Mouse (Mus musculus) midbrain, embryonic 13.5 days (tissue): ENCODE measurements around the gene Rab43. TPM values are rescaled to one million over a fixed set of nuclear protein-coding genes. Genes with fewer than 3 reads are reported as not detected.

Source experiments
- ATAC-seq: fragments of 200-750 bp; cut with Nextera tagmentation; 2 replicates; pipeline ENCODE4 v1.8.0; 2017; ENCODE audit warnings: mild to moderate bottlenecking, moderate TSS enrichment, moderate library complexity
- H3K27ac ChIP-seq: fragments of 300-500 bp; sonication (generic); 2 replicates; pipeline ENCODE4 v1.5.1; 2015; ENCODE audit warnings: inconsistent platforms, mild to moderate bottlenecking, moderate library complexity
- H3K27me3 ChIP-seq: fragments of 300-500 bp; sonication (generic); 2 replicates; pipeline ENCODE4 v1.6.1; 2015; ENCODE audit warnings: mild to moderate bottlenecking, inconsistent platforms
- H3K36me3 ChIP-seq: fragments of 300-500 bp; sonication (generic); 2 replicates; pipeline ENCODE4 v1.6.1; 2015; ENCODE audit warnings: mild to moderate bottlenecking, inconsistent platforms
- H3K4me1 ChIP-seq: fragments of 300-500 bp; sonication (generic); replicated peaks from 2 replicates; pipeline ENCODE4 v1.6.1; 2015; ENCODE audit warnings: inconsistent platforms
- H3K4me2 ChIP-seq: fragments of 300-500 bp; sonication (generic); replicated peaks from 2 replicates; pipeline ENCODE4 v1.6.1; 2015; ENCODE audit warnings: moderate library complexity, mild to moderate bottlenecking, inconsistent platforms
- H3K4me3 ChIP-seq: fragments of 300-500 bp; sonication (generic); replicated peaks from 2 replicates; pipeline ENCODE4 v1.5.1; 2015; ENCODE audit warnings: mild to moderate bottlenecking, inconsistent platforms
- H3K9ac ChIP-seq: fragments of 300-500 bp; sonication (generic); replicated peaks from 2 replicates; pipeline ENCODE4 v1.6.1; 2015; ENCODE audit warnings: mild to moderate bottlenecking, inconsistent platforms
- H3K9me3 ChIP-seq: fragments of 300-500 bp; sonication (generic); 2 replicates; pipeline ENCODE4 v1.6.1; 2016; ENCODE audit warnings: mild to moderate bottlenecking, inconsistent platforms
- WGBS: fragments of 180-500 bp; shearing (Covaris S2); methylation state at CpG from one replicate; pipeline ENCODE4 v1.1.7; 2015; 5-methylcytosine and 5-hydroxymethylcytosine counted together
- polyA plus RNA-seq: library from polyadenylated mRNA; unstranded; fragments of >200 nt; fragmentation: Nextera tagmentation; extraction: Ambion mirVana; gene quantifications from 2 replicates; pipeline ENCODE4 v1.2.1, GENCODE M21; 2015

Rab43 gene
- polyA plus RNA-seq, 1 experiment from 2014 or later: 9.6 TPM

- Histone ChIP-seq H3K27me3 (no peaks in the 10 kb centered on the region), H3K4me1 (no peaks in the 10 kb centered on the region), H3K9ac (no peak overlapping the region), H3K36me3 (0 out of 2 replicates have a peak, but pooled peaks cover 4% of the 10 kb centered on the region), H3K4me3 (no peak overlapping the region), H3K27ac (no peak overlapping the region), H3K9me3 (no peaks in the 10 kb centered on the region), H3K4me2 (no peak overlapping the region)
- no peak for ATAC-seq
- 63% methylated on average over 3 of the region's 3 CpGs for WGBS
These were observed 52.6 kb downstream of the Rab43 start for GRCm38 (mm10) chr6:87759404-87759803.

GRCm38 (mm10) chr6:87756896-87757295, 55.1 kb downstream of the Rab43 start:
- ATAC-seq: no peak
- Histone ChIP-seq H3K9me3 (no peaks in the 10 kb centered on the region), H3K27ac (no peak overlapping the region), H3K4me2 (no peak overlapping the region), H3K27me3 (no peaks in the 10 kb centered on the region), H3K4me3 (no peak overlapping the region), H3K4me1 (no peaks in the 10 kb centered on the region), H3K9ac (no peak overlapping the region), H3K36me3 (0 out of 2 replicates have a peak, but pooled peaks cover 4% of the 10 kb centered on the region)
- 93% methylated on average over 8 of the region's 8 CpGs for WGBS

- Histone ChIP-seq H3K36me3 (0 out of 2 replicates have a peak, but pooled peaks cover 4% of the 10 kb centered on the region), H3K27ac (no peak overlapping the region), H3K27me3 (no peaks in the 10 kb centered on the region), H3K9ac (no peak overlapping the region), H3K4me2 (no peak overlapping the region), H3K4me3 (no peak overlapping the region), H3K9me3 (no peaks in the 10 kb centered on the region), H3K4me1 (no peaks in the 10 kb centered on the region)
- ATAC-seq: no peak
- 97% methylated on average over 4 of the region's 4 CpGs for WGBS
These were observed 56.8 kb downstream of the Rab43 start for GRCm38 (mm10) chr6:87755196-87755595.

- WGBS: 93% methylated on average over 6 of the region's 6 CpGs
- no peaks in the 10 kb centered on the region for H3K9me3 ChIP-seq
These were observed 60.4 kb downstream of the Rab43 start for GRCm38 (mm10) chr6:87751574-87751973.

GRCm38 (mm10) chr6:87750184-87750910, 61.6 kb downstream of the Rab43 start:
- no peaks in the 10 kb centered on the region for H3K27me3 ChIP-seq
- WGBS: 90% methylated on average over 8 of the region's 8 CpGs
- no peak for ATAC-seq
- H3K4me3 ChIP-seq: no peak overlapping the region
- no peaks in the 10 kb centered on the region for H3K9me3 ChIP-seq
- H3K4me1 ChIP-seq: no peaks in the 10 kb centered on the region
- H3K9ac ChIP-seq: no peak overlapping the region
- no peak overlapping the region for H3K27ac ChIP-seq
- H3K4me2 ChIP-seq: no peak overlapping the region
- 0 out of 2 replicates have a peak, but pooled peaks cover 3% of the 10 kb centered on the region for H3K36me3 ChIP-seq

More at GRCm38 (mm10) chr6:87751574-87751973, 60.4 kb downstream of the Rab43 start:
- Histone ChIP-seq H3K27ac (no peak overlapping the region), H3K4me1 (no peaks in the 10 kb centered on the region), H3K36me3 (0 out of 2 replicates have a peak, but pooled peaks cover 4% of the 10 kb centered on the region), H3K4me2 (no peak overlapping the region), H3K4me3 (no peak overlapping the region), H3K27me3 (no peaks in the 10 kb centered on the region), H3K9ac (no peak overlapping the region)
- ATAC-seq: no peak

GRCm38 (mm10) chr6:87748531-87748930, 63.4 kb downstream of the Rab43 start:
- no peak overlapping the region for H3K9ac ChIP-seq
- WGBS: 90% methylated on average over 6 of the region's 6 CpGs
- no peaks in the 10 kb centered on the region for H3K27me3 ChIP-seq
- H3K4me2 ChIP-seq: no peak overlapping the region
- no peak overlapping the region for H3K4me3 ChIP-seq
- H3K9me3 ChIP-seq: no peaks in the 10 kb centered on the region
- H3K4me1 ChIP-seq: no peaks in the 10 kb centered on the region
- H3K36me3 ChIP-seq: no peaks in the 10 kb centered on the region
- H3K27ac ChIP-seq: no peak overlapping the region
- ATAC-seq: no peak

GRCm38 (mm10) chr6:87748078-87748477, 63.9 kb downstream of the Rab43 start:
- Histone ChIP-seq H3K36me3 (no peaks in the 10 kb centered on the region), H3K27ac (no peak overlapping the region), H3K9me3 (no peaks in the 10 kb centered on the region), H3K27me3 (no peaks in the 10 kb centered on the region), H3K4me1 (no peaks in the 10 kb centered on the region), H3K4me2 (no peak overlapping the region), H3K9ac (no peak overlapping the region), H3K4me3 (no peak overlapping the region)
- WGBS: 81% methylated on average over 2 of the region's 2 CpGs
- no peak for ATAC-seq

GRCm38 (mm10) chr6:87746849-87747248, 65.1 kb downstream of the Rab43 start:
- no peak overlapping the region for H3K27ac ChIP-seq
- no peaks in the 10 kb centered on the region for H3K27me3 ChIP-seq
- ATAC-seq: no peak
- no peaks in the 10 kb centered on the region for H3K36me3 ChIP-seq
- H3K4me1 ChIP-seq: no peaks in the 10 kb centered on the region
- no peak overlapping the region for H3K4me3 ChIP-seq
- H3K4me2 ChIP-seq: no peak overlapping the region
- no peak overlapping the region for H3K9ac ChIP-seq
- 82% methylated on average over 2 of the region's 2 CpGs for WGBS
- H3K9me3 ChIP-seq: no peaks in the 10 kb centered on the region

- Histone ChIP-seq H3K27ac (no peak overlapping the region), H3K4me1 (no peaks in the 10 kb centered on the region), H3K27me3 (no peaks in the 10 kb centered on the region), H3K9ac (no peak overlapping the region), H3K36me3 (no peaks in the 10 kb centered on the region), H3K4me3 (no peak overlapping the region), H3K4me2 (no peak overlapping the region), H3K9me3 (no peaks in the 10 kb centered on the region)
- ATAC-seq: no peak
- WGBS: 85% methylated on average over 3 of the region's 3 CpGs
These were observed 65.9 kb downstream of the Rab43 start for GRCm38 (mm10) chr6:87746059-87746458.

- ATAC-seq: no peak
- H3K27ac ChIP-seq: no peak overlapping the region
- 56% methylated on average over 1 of the region's 1 CpGs for WGBS
These were observed 66.7 kb downstream of the Rab43 start for GRCm38 (mm10) chr6:87745301-87745700.

GRCm38 (mm10) chr6:87744632-87745031, 67.3 kb downstream of the Rab43 start:
- Histone ChIP-seq H3K27ac (no peak overlapping the region), H3K36me3 (no peaks in the 10 kb centered on the region), H3K9me3 (no peaks in the 10 kb centered on the region), H3K9ac (no peak overlapping the region), H3K4me2 (no peak overlapping the region), H3K4me1 (no peaks in the 10 kb centered on the region), H3K27me3 (no peaks in the 10 kb centered on the region), H3K4me3 (no peak overlapping the region)
- no peak for ATAC-seq
- WGBS: 91% methylated on average over 3 of the region's 3 CpGs

More at GRCm38 (mm10) chr6:87745301-87745700, 66.7 kb downstream of the Rab43 start:
- no peak overlapping the region for H3K4me3 ChIP-seq
- H3K4me1 ChIP-seq: no peaks in the 10 kb centered on the region
- H3K27me3 ChIP-seq: no peaks in the 10 kb centered on the region
- no peak overlapping the region for H3K4me2 ChIP-seq
- H3K9ac ChIP-seq: no peak overlapping the region
- H3K9me3 ChIP-seq: no peaks in the 10 kb centered on the region
- H3K36me3 ChIP-seq: no peaks in the 10 kb centered on the region

GRCm38 (mm10) chr6:87743281-87743680, 68.7 kb downstream of the Rab43 start:
- H3K27ac ChIP-seq: no peak overlapping the region
- H3K9me3 ChIP-seq: no peaks in the 10 kb centered on the region
- H3K4me3 ChIP-seq: no peak overlapping the region
- no peaks in the 10 kb centered on the region for H3K36me3 ChIP-seq
- H3K27me3 ChIP-seq: no peaks in the 10 kb centered on the region
- no peak overlapping the region for H3K9ac ChIP-seq
- H3K4me2 ChIP-seq: no peak overlapping the region
- H3K4me1 ChIP-seq: peaks cover 5% of the 10 kb centered on the region
- WGBS: 55% methylated on average over 5 of the region's 5 CpGs
- ATAC-seq: no peak

- 75% methylated on average over 5 of the region's 5 CpGs for WGBS
- Histone ChIP-seq H3K27ac (no peak overlapping the region), H3K4me1 (peaks cover 10% of the 10 kb centered on the region), H3K4me3 (no peak overlapping the region), H3K27me3 (no peaks in the 10 kb centered on the region), H3K9ac (no peak overlapping the region), H3K9me3 (no peaks in the 10 kb centered on the region), H3K36me3 (no peaks in the 10 kb centered on the region), H3K4me2 (no peak overlapping the region)
- no peak for ATAC-seq
These were observed 69.2 kb downstream of the Rab43 start for GRCm38 (mm10) chr6:87742804-87743203.
